Mouse (Mus musculus): ENCODE data around the gene Olfr632. TPM values are rescaled to one million over a fixed set of nuclear protein-coding genes. Genes with fewer than 3 reads are reported as not detected.
A peak's percentile ranks its signal among the peaks of the same experiment; 100 is the strongest.
"Not testable (repeated sequence)": the region's sequence is repeated elsewhere in the genome, so short reads cannot be mapped to it uniquely, and the experiment has no call there.

Olfr632 gene
- polyA plus RNA-seq, 1 experiment from 2014 or later, result not detected

DNA sequence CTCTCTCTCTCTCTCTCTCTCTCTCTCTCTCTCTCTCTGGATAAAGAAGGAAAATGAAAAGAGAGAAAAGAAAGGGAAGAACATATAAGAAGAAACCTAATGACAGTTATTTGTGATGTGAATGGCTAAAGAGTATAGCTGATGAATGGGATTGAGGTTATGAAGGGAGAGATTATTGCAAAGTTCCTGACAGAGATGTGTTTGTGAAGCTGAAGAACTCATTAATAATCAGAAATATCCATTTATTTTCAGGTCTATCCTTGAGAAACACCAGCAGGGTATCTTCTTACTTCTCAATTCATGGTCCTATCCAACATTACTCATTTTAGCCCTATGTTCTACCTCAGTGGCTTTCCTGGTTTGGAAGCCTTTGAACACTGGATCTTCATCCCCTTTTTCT, 5.6 kb upstream of the Olfr632 start, which contains the start of gene Olfr631:
Olfr631 (plus strand) TSS at position 301 of the 400 bp plus-strand sequence.
- no peak for ATAC-seq (replicated peaks; ENCODE audit: low FRiP score, low read depth)
- Histone ChIP-seq H3K27ac (no peak within 1 kb of the TSS), H3K36me3 (ENCODE audit: insufficient read depth, low read length) (no peaks in the 10 kb centered on the region), H3K9ac (ENCODE audit: low read depth, low read length) (no peak within 1 kb of the TSS), H3K9me3 (replicated peaks; ENCODE audit: low read length) (no peaks in the 10 kb centered on the region), H3K4me2 (ENCODE audit: low read length) (no peak within 1 kb of the TSS), H3K27me3 (ENCODE audit: insufficient read depth, low read length) (no peaks in the 10 kb centered on the region), H3K4me3 (replicated peaks; ENCODE audit: low read depth, low read length) (no peak within 1 kb of the TSS), H3K4me1 (replicated peaks; ENCODE audit: insufficient read depth, low read length) (no peaks in the 10 kb centered on the region)
- TF ChIP-seq CTCF (IDR thresholded peaks at IDR 0.05; ENCODE audit: low read depth), result no peak
- DNase-seq (ENCODE audit: low spot score), result no peak

- no peak for ATAC-seq (replicated peaks; ENCODE audit: low FRiP score, low read depth)
- no peak overlapping the region for H3K9ac ChIP-seq (ENCODE audit: low read depth, low read length)
- no peaks in the 10 kb centered on the region for H3K4me1 ChIP-seq (replicated peaks; ENCODE audit: insufficient read depth, low read length)
- no peak overlapping the region for H3K27ac ChIP-seq
- H3K9me3 ChIP-seq (replicated peaks; ENCODE audit: low read length), result no peaks in the 10 kb centered on the region
- H3K36me3 ChIP-seq (ENCODE audit: insufficient read depth, low read length), result no peaks in the 10 kb centered on the region
- peak; percentile 70 for DNase-seq (ENCODE audit: low spot score)
- WGBS, result 25% methylated on average over 2 of the region's 2 CpGs
- TF ChIP-seq CTCF (IDR thresholded peaks at IDR 0.05; ENCODE audit: low read depth), result peak; percentile 83
- no peaks in the 10 kb centered on the region for H3K27me3 ChIP-seq (ENCODE audit: insufficient read depth, low read length)
- H3K4me3 ChIP-seq (replicated peaks; ENCODE audit: low read depth, low read length), result no peak overlapping the region
- no peak overlapping the region for H3K4me2 ChIP-seq (ENCODE audit: low read length)
Observed at GRCm38 (mm10) chr7:103942730-103943129, 8.6 kb downstream of the Olfr632 start.

DNA sequence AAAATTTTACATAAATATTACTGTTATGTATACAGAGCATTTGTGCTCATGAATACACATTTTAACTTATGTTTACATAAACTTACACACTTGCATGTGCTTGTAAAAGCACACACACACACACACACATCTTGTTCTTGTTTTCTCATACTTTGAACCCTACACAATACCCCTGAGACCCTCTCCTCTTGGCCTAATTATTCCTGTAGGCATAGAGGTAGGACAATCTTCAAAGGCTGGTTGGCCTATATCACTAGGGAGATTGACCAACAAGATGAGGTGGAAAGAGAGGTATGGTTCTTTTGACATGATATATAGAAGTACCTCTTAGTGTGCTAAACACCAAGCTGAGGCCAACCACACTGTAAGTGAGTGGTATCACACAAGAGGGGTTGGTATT, 10.0 kb downstream of the Olfr632 start, which contains the start of gene Olfr633:
Olfr633 (plus strand) TSS at position 301 of the 400 bp plus-strand sequence.
- Histone ChIP-seq H3K4me2 (ENCODE audit: low read length) (no peak within 1 kb of the TSS), H3K36me3 (ENCODE audit: insufficient read depth, low read length) (no peaks in the 10 kb centered on the region), H3K4me1 (replicated peaks; ENCODE audit: insufficient read depth, low read length) (no peaks in the 10 kb centered on the region), H3K4me3 (replicated peaks; ENCODE audit: low read depth, low read length) (no peak within 1 kb of the TSS), H3K9me3 (replicated peaks; ENCODE audit: low read length) (no peaks in the 10 kb centered on the region), H3K9ac (ENCODE audit: low read depth, low read length) (no peak within 1 kb of the TSS), H3K27me3 (ENCODE audit: insufficient read depth, low read length) (no peaks in the 10 kb centered on the region), H3K27ac (no peak within 1 kb of the TSS)
- no peak for ATAC-seq (replicated peaks; ENCODE audit: low FRiP score, low read depth)
- no peak for TF ChIP-seq CTCF (IDR thresholded peaks at IDR 0.05; ENCODE audit: low read depth)
- DNase-seq (ENCODE audit: low spot score), result no peak

- H3K9me3 ChIP-seq (replicated peaks; ENCODE audit: low read length); H3K4me2 ChIP-seq (ENCODE audit: low read length); H3K27me3 ChIP-seq (ENCODE audit: insufficient read depth, low read length); H3K4me3 ChIP-seq (replicated peaks; ENCODE audit: low read depth, low read length); DNase-seq (ENCODE audit: low spot score); ATAC-seq (replicated peaks; ENCODE audit: low FRiP score, low read depth); H3K4me1 ChIP-seq (replicated peaks; ENCODE audit: insufficient read depth, low read length); H3K36me3 ChIP-seq (ENCODE audit: insufficient read depth, low read length); H3K9ac ChIP-seq (ENCODE audit: low read depth, low read length); H3K27ac ChIP-seq: not testable (repeated sequence)
- WGBS, result 96% methylated on average over 22 of the region's 22 CpGs
Observed at GRCm38 (mm10) chr7:103966873-103967272, 32.7 kb downstream of the Olfr632 start.

DNA sequence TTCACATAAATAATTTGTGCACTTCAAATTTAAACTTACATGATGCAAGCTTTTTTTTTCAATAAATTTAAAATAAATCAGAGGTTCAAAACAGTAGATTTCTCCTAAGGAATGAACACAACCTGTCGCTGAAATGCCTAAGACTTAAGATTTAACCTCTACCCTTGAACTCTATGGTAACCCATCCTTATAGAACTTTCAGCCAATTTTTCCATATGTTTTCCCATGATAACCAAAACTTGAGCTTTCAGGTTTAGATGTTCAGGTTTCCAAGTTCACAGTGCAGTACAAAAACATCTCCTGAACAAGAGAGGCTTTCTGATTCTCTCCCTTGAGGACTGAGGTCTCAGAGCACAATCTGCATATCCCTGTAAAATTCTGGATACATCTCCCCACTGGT, 36.7 kb downstream of the Olfr632 start, which contains the start of gene Olfr635:
Olfr635 (plus strand) TSS at position 301 of the 400 bp plus-strand sequence.
- Histone ChIP-seq H3K4me2 (ENCODE audit: low read length) (no peak within 1 kb of the TSS), H3K4me1 (replicated peaks; ENCODE audit: insufficient read depth, low read length) (no peaks in the 10 kb centered on the region), H3K36me3 (ENCODE audit: insufficient read depth, low read length) (no peaks in the 10 kb centered on the region), H3K27ac (no peak within 1 kb of the TSS), H3K9me3 (replicated peaks; ENCODE audit: low read length) (no peaks in the 10 kb centered on the region), H3K9ac (ENCODE audit: low read depth, low read length) (no peak within 1 kb of the TSS), H3K27me3 (ENCODE audit: insufficient read depth, low read length) (no peaks in the 10 kb centered on the region), H3K4me3 (replicated peaks; ENCODE audit: low read depth, low read length) (no peak within 1 kb of the TSS)
- no peak for TF ChIP-seq CTCF (IDR thresholded peaks at IDR 0.05; ENCODE audit: low read depth)
- 80% methylated on average over 1 of the region's 1 CpGs for WGBS
- DNase-seq (ENCODE audit: low spot score) (no peak), ATAC-seq (replicated peaks; ENCODE audit: low FRiP score, low read depth) (no peak)

DNA sequence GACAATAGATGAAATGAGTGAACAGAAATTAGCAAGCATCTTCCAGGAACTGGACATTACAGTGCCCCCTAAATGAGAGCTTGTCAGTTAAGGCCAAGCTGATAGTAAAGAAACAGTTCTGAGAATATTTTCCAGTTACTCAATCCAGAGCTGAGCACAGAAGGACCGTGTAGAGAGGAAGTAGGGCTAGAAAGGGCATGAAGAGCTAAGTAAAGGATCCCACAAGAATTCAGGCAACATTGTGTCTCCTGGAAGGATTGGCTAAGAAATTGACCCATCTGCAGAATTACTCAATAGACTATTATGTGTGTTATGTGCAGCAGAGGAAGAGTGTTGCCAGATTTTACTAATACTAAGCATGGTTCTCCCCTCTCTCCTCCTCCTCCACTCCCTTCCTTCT, 37.6 kb downstream of the Olfr632 start:
- Histone ChIP-seq H3K4me3 (replicated peaks; ENCODE audit: low read depth, low read length) (no peak overlapping the region), H3K27ac (no peak overlapping the region), H3K9me3 (replicated peaks; ENCODE audit: low read length) (no peaks in the 10 kb centered on the region), H3K4me1 (replicated peaks; ENCODE audit: insufficient read depth, low read length) (no peaks in the 10 kb centered on the region), H3K9ac (ENCODE audit: low read depth, low read length) (no peak overlapping the region), H3K27me3 (ENCODE audit: insufficient read depth, low read length) (no peaks in the 10 kb centered on the region), H3K36me3 (ENCODE audit: insufficient read depth, low read length) (no peaks in the 10 kb centered on the region), H3K4me2 (ENCODE audit: low read length) (no peak overlapping the region)
- no peak for ATAC-seq (replicated peaks; ENCODE audit: low FRiP score, low read depth)
- DNase-seq (ENCODE audit: low spot score), result no peak
- 61% methylated on average over 1 of the region's 1 CpGs for WGBS
- no peak for TF ChIP-seq CTCF (IDR thresholded peaks at IDR 0.05; ENCODE audit: low read depth)

Other genes starting within 250 kb of the Olfr632 start
- gene Olfr243, start 219.7 kb upstream of the Olfr632 start, polyA plus RNA-seq (2015; fragmentation: Nextera tagmentation; extraction: Ambion mirVana), result not detected in 2 replicates
- not detected in 2 replicates for gene Olfr628, start 204.0 kb upstream of the Olfr632 start, polyA plus RNA-seq (2015; fragmentation: Nextera tagmentation; extraction: Ambion mirVana)
- not detected in 2 replicates for gene Olfr629, start 189.4 kb upstream of the Olfr632 start, polyA plus RNA-seq (2015; fragmentation: Nextera tagmentation; extraction: Ambion mirVana)
- gene Olfr630, start 177.0 kb upstream of the Olfr632 start, polyA plus RNA-seq (2015; fragmentation: Nextera tagmentation; extraction: Ambion mirVana), result not detected in 2 replicates
- gene Olfr69, start 162.8 kb upstream of the Olfr632 start, polyA plus RNA-seq (2015; fragmentation: Nextera tagmentation; extraction: Ambion mirVana), result not detected in 2 replicates
- not detected in 2 replicates for gene Olfr68, start 154.6 kb upstream of the Olfr632 start, polyA plus RNA-seq (2015; fragmentation: Nextera tagmentation; extraction: Ambion mirVana)
- gene Olfr67, start 142.5 kb upstream of the Olfr632 start, polyA plus RNA-seq (2015; fragmentation: Nextera tagmentation; extraction: Ambion mirVana), result not detected in 2 replicates
- gene Hbb-bt, start 120.4 kb upstream of the Olfr632 start, polyA plus RNA-seq (2015; fragmentation: Nextera tagmentation; extraction: Ambion mirVana), result 402 and 408 TPM in 2 replicates
- 1,726 and 1,799 TPM in 2 replicates for gene Hbb-bs, start 106.3 kb upstream of the Olfr632 start, polyA plus RNA-seq (2015; fragmentation: Nextera tagmentation; extraction: Ambion mirVana)
- not detected in 2 replicates for gene Hbb-bh2, start 93.8 kb upstream of the Olfr632 start, polyA plus RNA-seq (2015; fragmentation: Nextera tagmentation; extraction: Ambion mirVana)
- not detected in 2 replicates for gene Hbb-bh1, start 91.2 kb upstream of the Olfr632 start, polyA plus RNA-seq (2015; fragmentation: Nextera tagmentation; extraction: Ambion mirVana)
- 0.38 and 0.54 TPM in 2 replicates for gene Hbb-y, start 81.1 kb upstream of the Olfr632 start, polyA plus RNA-seq (2015; fragmentation: Nextera tagmentation; extraction: Ambion mirVana)
- gene Olfr66, start 48.1 kb upstream of the Olfr632 start, polyA plus RNA-seq (2015; fragmentation: Nextera tagmentation; extraction: Ambion mirVana), result not detected in 2 replicates
- gene Olfr64, start 39.9 kb upstream of the Olfr632 start, polyA plus RNA-seq (2015; fragmentation: Nextera tagmentation; extraction: Ambion mirVana), result not detected in 2 replicates
- not detected in 2 replicates for gene Olfr65, start 30.9 kb upstream of the Olfr632 start, polyA plus RNA-seq (2015; fragmentation: Nextera tagmentation; extraction: Ambion mirVana)
- not detected in 2 replicates for gene Olfr631, start 5.5 kb upstream of the Olfr632 start, polyA plus RNA-seq (2015; fragmentation: Nextera tagmentation; extraction: Ambion mirVana)
- gene Olfr633, start 10.1 kb downstream of the Olfr632 start, polyA plus RNA-seq (2015; fragmentation: Nextera tagmentation; extraction: Ambion mirVana), result not detected in 2 replicates
- gene Olfr635, start 36.8 kb downstream of the Olfr632 start, polyA plus RNA-seq (2015; fragmentation: Nextera tagmentation; extraction: Ambion mirVana), result not detected in 2 replicates
- gene Olfr638, start 64.4 kb downstream of the Olfr632 start, polyA plus RNA-seq (2015; fragmentation: Nextera tagmentation; extraction: Ambion mirVana), result not detected in 2 replicates
- gene Olfr639, start 83.0 kb downstream of the Olfr632 start, polyA plus RNA-seq (2015; fragmentation: Nextera tagmentation; extraction: Ambion mirVana), result 0.01 TPM in 1 of 2 replicates, not detected in the other
- not detected in 2 replicates for gene Olfr640, start 91.2 kb downstream of the Olfr632 start, polyA plus RNA-seq (2015; fragmentation: Nextera tagmentation; extraction: Ambion mirVana)
- not detected in 2 replicates for gene Olfr641, start 101.1 kb downstream of the Olfr632 start, polyA plus RNA-seq (2015; fragmentation: Nextera tagmentation; extraction: Ambion mirVana)
- not detected in 2 replicates for gene Olfr642, start 118.3 kb downstream of the Olfr632 start, polyA plus RNA-seq (2015; fragmentation: Nextera tagmentation; extraction: Ambion mirVana)
- not detected in 2 replicates for gene 4930516K23Rik, start 127.1 kb downstream of the Olfr632 start, polyA plus RNA-seq (2015; fragmentation: Nextera tagmentation; extraction: Ambion mirVana)
- not detected in 2 replicates for gene Olfr644, start 137.5 kb downstream of the Olfr632 start, polyA plus RNA-seq (2015; fragmentation: Nextera tagmentation; extraction: Ambion mirVana)
- gene Olfr645, start 151.1 kb downstream of the Olfr632 start, polyA plus RNA-seq (2015; fragmentation: Nextera tagmentation; extraction: Ambion mirVana), result not detected in 2 replicates
- gene Olfr646, start 170.5 kb downstream of the Olfr632 start, polyA plus RNA-seq (2015; fragmentation: Nextera tagmentation; extraction: Ambion mirVana), result not detected in 2 replicates
- not detected in 2 replicates for gene Ubqln5, start 195.5 kb downstream of the Olfr632 start, polyA plus RNA-seq (2015; fragmentation: Nextera tagmentation; extraction: Ambion mirVana)
- gene Olfr643, start 203.1 kb downstream of the Olfr632 start, polyA plus RNA-seq (2015; fragmentation: Nextera tagmentation; extraction: Ambion mirVana), result not detected in 2 replicates
- gene Ubqln3, start 208.9 kb downstream of the Olfr632 start, polyA plus RNA-seq (2015; fragmentation: Nextera tagmentation; extraction: Ambion mirVana), result not detected in 2 replicates
- not detected in 2 replicates for gene Ubqlnl, start 216.2 kb downstream of the Olfr632 start, polyA plus RNA-seq (2015; fragmentation: Nextera tagmentation; extraction: Ambion mirVana)
- gene Olfm5, start 230.5 kb downstream of the Olfr632 start, polyA plus RNA-seq (2015; fragmentation: Nextera tagmentation; extraction: Ambion mirVana), result not detected in 2 replicates
- gene Olfr648, start 249.0 kb downstream of the Olfr632 start, polyA plus RNA-seq (2015; fragmentation: Nextera tagmentation; extraction: Ambion mirVana), result 0.05 and 0.06 TPM in 2 replicates